Mouse (Mus musculus): ENCODE measurements around the gene Lrrc38.

DNA sequence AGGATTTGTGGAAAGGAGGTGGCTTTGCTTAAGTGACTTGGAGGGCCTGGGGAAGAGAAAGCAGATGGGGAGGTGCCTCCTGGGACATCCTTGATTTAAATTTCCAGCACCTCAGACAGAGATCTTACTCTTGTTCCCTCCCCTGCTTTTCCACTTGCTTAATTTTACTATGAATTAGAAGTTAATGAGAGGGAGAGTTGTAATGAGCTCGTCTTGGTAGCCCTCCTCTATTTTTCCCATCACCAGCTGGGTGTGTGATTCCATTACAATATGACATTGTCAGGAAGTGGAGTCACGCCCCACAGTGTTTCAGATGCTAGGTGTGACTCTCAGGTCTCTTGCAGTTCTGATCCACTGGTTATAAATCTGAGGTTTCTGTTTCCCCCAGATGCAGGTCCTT, 13.5 kb upstream of the Lrrc38 start:
- TF ChIP-seq POLR2AphosphoS5 (IDR thresholded peaks at IDR 0.05; ENCODE audit: insufficient replicate concordance, low read depth, low read length) (no peak), CTCF (IDR thresholded peaks at IDR 0.05; ENCODE audit: low read depth, low read length) (no peak), GATA1 (IDR thresholded peaks at IDR 0.05; ENCODE audit: borderline replicate concordance, low read length) (no peak), TAL1 (conservative IDR thresholded peaks at IDR 0.05; ENCODE audit: low read depth, low read length) (no peak), GATA2 (IDR thresholded peaks at IDR 0.05; ENCODE audit: borderline replicate concordance, low read depth, low read length) (no peak)

Measured in G1E (cell line).